In the genomic region with DNA sequence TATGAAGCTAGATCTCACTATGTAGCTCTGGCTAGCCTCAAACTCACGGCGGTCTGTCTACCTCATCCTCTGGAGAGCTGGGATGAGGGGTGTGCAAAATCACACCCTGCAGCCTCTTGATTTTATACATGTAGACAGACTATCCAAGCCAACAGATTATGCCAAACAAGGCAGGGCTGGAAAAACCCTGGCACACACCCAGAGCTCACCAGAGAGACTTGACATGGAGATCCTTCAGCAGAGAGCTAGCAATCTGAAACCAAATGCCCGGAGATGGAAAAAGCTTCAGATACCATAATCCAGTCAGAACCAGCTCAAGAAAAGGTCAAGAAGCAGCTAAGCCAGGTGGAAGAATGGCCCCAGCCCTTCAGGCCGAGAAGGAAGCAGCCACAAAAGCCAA, we compare ENCODE assay signal across 14 mouse cellular contexts. TPM values are rescaled to one million over a fixed set of nuclear protein-coding genes. Genes with fewer than 3 reads are reported as not detected.
"Had no signal": no experiment of that assay in that cellular context is flagged by ENCODE, and none has a peak within 500 bp of the region (broad histone marks: within the 10 kb centered on the region; RNA-seq: fewer than 3 reads in every experiment).

No protein-coding gene starts in this region.

- H3K27ac ChIP-seq: limb, embryonic 13.5 days; liver, embryonic 14.5 days; midbrain, embryonic 12.5 days; neural tube, embryonic 13.5 days had no signal

- H3K27me3 ChIP-seq: limb, embryonic 13.5 days had no signal

- H3K9me3 ChIP-seq: limb, embryonic 13.5 days; midbrain, embryonic 12.5 days; neural tube, embryonic 13.5 days had no signal

- H3K4me1 ChIP-seq: limb, embryonic 13.5 days; midbrain, embryonic 12.5 days; neural tube, embryonic 13.5 days had no signal

- H3K36me3 ChIP-seq: limb, embryonic 13.5 days; midbrain, embryonic 12.5 days; neural tube, embryonic 13.5 days had no signal

- H3K4me2 ChIP-seq: limb, embryonic 13.5 days; midbrain, embryonic 12.5 days; neural tube, embryonic 13.5 days had no signal

- DNase-seq: layer of hippocampus, adult 9-11 months; layer of hippocampus, postnatal 36 days; lung, adult 2 months; lung, postnatal 10 days; retina, postnatal 1 day; right cerebral cortex, postnatal 4 days; spleen, adult 18-20 months; thymus, adult 18-20 months; thymus, postnatal 14 days had no signal

- ATAC-seq: midbrain, embryonic 16.5 days had no signal

- H3K4me3 ChIP-seq: limb, embryonic 13.5 days; midbrain, embryonic 12.5 days; neural tube, embryonic 13.5 days had no signal

- H3K9ac ChIP-seq: limb, embryonic 13.5 days; liver, embryonic 14.5 days; midbrain, embryonic 12.5 days; neural tube, embryonic 13.5 days had no signal

RNA-seq across cellular contexts. Expression of a gene that starts 6.9 kb away (rescaled TPM):
- polyA plus RNA-seq: neural tube, embryonic 13.5 days had no signal
